Mouse (Mus musculus) lung, embryonic 15.5 days (tissue): Measurements from ENCODE around the gene Fez2. TPM values are rescaled to one million over a fixed set of nuclear protein-coding genes. Genes with fewer than 3 reads are reported as not detected.

Experiments used
- ATAC-seq: fragments of 200-750 bp; cut with Nextera tagmentation; 2 replicates; pipeline ENCODE4 v1.8.0; 2017; ENCODE audit warnings: moderate number of reproducible peaks, borderline replicate concordance; ENCODE audit not compliant: low FRiP score, low TSS enrichment; ENCODE audit errors: extremely low read depth
- H3K27ac ChIP-seq: fragments of 300-500 bp; sonication (generic); 2 replicates; pipeline ENCODE4 v1.5.1; 2015; ENCODE audit warnings: moderate library complexity, mild to moderate bottlenecking, inconsistent platforms
- H3K27me3 ChIP-seq: fragments of 300-500 bp; sonication (generic); 2 replicates; pipeline ENCODE4 v1.6.1; 2015; ENCODE audit warnings: inconsistent platforms
- H3K36me3 ChIP-seq: fragments of 300-500 bp; sonication (generic); 2 replicates; pipeline ENCODE4 v1.6.1; 2015; ENCODE audit warnings: inconsistent platforms
- H3K4me1 ChIP-seq: fragments of 300-500 bp; sonication (generic); 2 replicates; pipeline ENCODE4 v1.6.1; 2015; ENCODE audit warnings: inconsistent platforms
- H3K4me2 ChIP-seq: fragments of 300-500 bp; sonication (generic); 2 replicates; pipeline ENCODE4 v1.6.1; 2015; ENCODE audit warnings: inconsistent platforms, mild to moderate bottlenecking, moderate library complexity
- H3K4me3 ChIP-seq: fragments of 300-500 bp; sonication (generic); 2 replicates; pipeline ENCODE4 v1.5.1; 2015; ENCODE audit warnings: mild to moderate bottlenecking, inconsistent platforms
- H3K9ac ChIP-seq: fragments of 300-500 bp; sonication (generic); 2 replicates; pipeline ENCODE4 v1.6.1; 2015; ENCODE audit warnings: inconsistent platforms
- H3K9me3 ChIP-seq: fragments of 300-500 bp; sonication (generic); 2 replicates; pipeline ENCODE4 v1.6.1; 2016; ENCODE audit warnings: inconsistent platforms
- WGBS: fragments of 180-500 bp; shearing (Covaris S2); methylation state at CpG from one replicate; pipeline ENCODE4 v1.1.7; 2015; 5-methylcytosine and 5-hydroxymethylcytosine counted together
- polyA plus RNA-seq: library from polyadenylated mRNA; unstranded; fragments of >200 nt; fragmentation: Nextera tagmentation; extraction: Ambion mirVana; gene quantifications from 2 replicates; pipeline ENCODE4 v1.2.1, GENCODE M21; 2015

Fez2 gene
- polyA plus RNA-seq, 1 experiment from 2014 or later: 37.8 TPM

DNA sequence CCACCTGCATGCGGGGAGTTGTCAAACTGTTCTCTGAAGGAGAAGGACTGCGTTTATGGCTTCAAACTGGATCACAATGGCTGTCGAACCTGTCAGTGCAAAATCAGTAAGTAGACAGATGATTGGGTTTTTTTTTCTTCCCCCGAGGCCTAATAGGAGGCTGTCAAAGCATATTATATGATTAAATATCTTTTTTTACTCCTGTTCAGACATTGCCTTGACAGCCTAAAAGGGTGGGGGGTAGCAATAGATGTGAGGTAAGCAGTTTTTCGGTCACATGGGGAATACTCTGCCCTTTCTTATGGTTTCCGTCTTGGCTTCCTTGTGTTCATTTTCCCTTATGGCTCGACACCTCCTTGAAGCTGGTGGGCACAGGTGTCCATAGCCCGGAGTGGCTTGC, 82.7 kb downstream of the Fez2 start:
- no peak overlapping the region for H3K4me2 ChIP-seq
- WGBS: 85% methylated on average over 8 of the region's 8 CpGs
- no peaks in the 10 kb centered on the region for H3K36me3 ChIP-seq
- no peak for ATAC-seq
- H3K4me3 ChIP-seq: no peak overlapping the region
- H3K27ac ChIP-seq: no peak overlapping the region
- H3K9ac ChIP-seq: no peak overlapping the region
- H3K9me3 ChIP-seq: no peaks in the 10 kb centered on the region
- 0 out of 2 replicates have a peak, but pooled peaks cover 5% of the 10 kb centered on the region for H3K4me1 ChIP-seq
- H3K27me3 ChIP-seq: peaks cover 38% of the 10 kb centered on the region

DNA sequence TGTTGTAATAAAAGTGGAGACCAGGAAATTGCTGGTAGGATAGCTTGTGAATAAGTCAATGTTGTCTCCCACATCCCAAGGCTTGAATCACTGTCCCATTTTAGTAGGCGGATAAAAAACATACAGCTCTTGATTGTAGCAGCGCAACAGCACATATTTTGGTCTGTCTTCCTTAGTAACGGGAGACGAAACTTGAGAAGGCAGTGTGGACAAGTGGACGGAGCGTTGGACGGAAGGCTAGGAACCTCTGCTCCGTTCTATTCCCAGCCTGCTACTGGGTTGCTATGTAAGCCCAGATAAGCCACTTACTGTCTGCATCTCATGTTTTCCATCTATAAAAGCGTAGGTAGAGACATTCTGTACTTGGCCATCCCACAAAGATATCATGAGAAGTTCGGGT, 84.7 kb downstream of the Fez2 start:
- H3K4me3 ChIP-seq: no peak overlapping the region

DNA sequence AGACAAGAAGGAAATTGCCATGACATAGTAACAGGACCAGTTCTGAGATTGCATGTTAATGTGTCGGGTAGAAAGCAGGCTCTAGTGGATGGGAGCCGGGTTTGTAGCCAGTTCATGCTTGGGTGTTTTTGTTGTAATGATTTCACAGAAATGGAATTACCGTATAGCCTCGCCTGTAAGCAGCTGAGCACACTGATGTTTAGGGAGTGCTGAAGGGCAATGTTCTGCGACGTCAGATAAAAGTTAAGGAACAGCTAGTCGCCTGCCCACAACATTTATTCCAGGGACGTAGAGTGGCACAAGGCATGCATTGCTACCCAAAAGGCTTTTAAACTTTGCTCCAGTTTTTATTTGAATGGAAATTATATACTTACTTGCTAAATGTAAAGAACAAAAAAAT, 86.5 kb downstream of the Fez2 start:
- Histone ChIP-seq H3K36me3 (no peaks in the 10 kb centered on the region), H3K9me3 (no peaks in the 10 kb centered on the region), H3K27me3 (peaks cover 52% of the 10 kb centered on the region), H3K27ac (no peak overlapping the region), H3K9ac (no peak overlapping the region), H3K4me2 (no peak overlapping the region), H3K4me1 (peaks cover 14% of the 10 kb centered on the region), H3K4me3 (no peak overlapping the region)
- ATAC-seq: no peak
- WGBS: 85% methylated on average over 8 of the region's 8 CpGs

More for the DNA sequence above, 84.7 kb downstream of the Fez2 start:
- H3K27me3 ChIP-seq: peaks cover 37% of the 10 kb centered on the region
- ATAC-seq: no peak
- H3K27ac ChIP-seq: no peak overlapping the region
- H3K9ac ChIP-seq: no peak overlapping the region
- no peaks in the 10 kb centered on the region for H3K9me3 ChIP-seq
- WGBS: 84% methylated on average over 10 of the region's 10 CpGs
- peaks cover 4% of the 10 kb centered on the region; the same call in 1 of the 2 replicates for H3K4me1 ChIP-seq
- no peaks in the 10 kb centered on the region for H3K36me3 ChIP-seq
- no peak overlapping the region for H3K4me2 ChIP-seq

DNA sequence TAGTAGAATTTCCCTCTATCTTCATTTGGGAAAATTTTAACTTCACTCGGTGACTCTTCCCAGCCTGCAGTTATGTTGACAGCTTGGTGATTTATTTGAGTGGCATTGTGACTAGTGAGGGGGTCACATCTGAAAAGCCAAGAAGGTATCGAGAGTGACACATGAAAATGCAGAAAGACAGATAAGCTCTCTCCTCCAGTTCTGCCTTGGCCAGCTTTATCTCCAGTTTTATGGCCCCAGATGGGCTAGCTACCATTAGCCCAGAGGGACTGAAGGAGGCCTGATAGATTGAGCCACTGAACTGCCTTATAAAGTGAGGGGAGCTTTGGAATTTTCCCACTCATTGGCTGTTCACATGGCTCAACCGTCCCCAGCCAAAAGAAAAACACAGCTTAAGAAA, 89.7 kb downstream of the Fez2 start:
- Histone ChIP-seq H3K4me1 (peaks cover 17% of the 10 kb centered on the region), H3K9ac (no peak overlapping the region), H3K4me3 (no peak overlapping the region), H3K27me3 (peaks cover 64% of the 10 kb centered on the region), H3K36me3 (no peaks in the 10 kb centered on the region), H3K27ac (peak overlapping the region; percentile 48; the same call in 1 of the 2 replicates), H3K9me3 (no peaks in the 10 kb centered on the region), H3K4me2 (no peak overlapping the region)
- WGBS: 24% methylated on average over 3 of the region's 3 CpGs
- peak; percentile 24; the same call in 1 of the 2 replicates for ATAC-seq

DNA sequence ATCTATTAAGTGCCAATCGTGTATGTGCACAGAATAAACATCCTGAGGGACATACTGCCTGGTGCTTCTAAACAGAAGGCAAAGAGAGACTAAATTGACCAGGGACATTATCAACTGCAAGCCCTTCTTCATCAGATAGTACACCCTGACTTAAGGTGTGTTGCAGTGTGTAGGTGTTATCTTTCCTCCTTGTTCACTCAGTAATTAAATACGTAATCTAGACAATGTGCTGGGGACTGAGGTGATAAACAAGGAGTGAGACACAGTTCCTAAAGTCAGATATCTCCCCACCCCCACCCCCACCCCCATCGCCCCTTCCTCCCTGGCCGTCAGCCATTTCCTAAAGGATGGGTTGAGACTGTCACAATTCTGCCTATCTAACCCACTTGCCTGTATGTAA, 90.8 kb downstream of the Fez2 start:
- H3K4me2 ChIP-seq: no peak overlapping the region
- H3K27ac ChIP-seq: no peak overlapping the region; the same call in 1 of the 2 replicates
- WGBS: 43% methylated on average over 4 of the region's 4 CpGs
- peaks cover 65% of the 10 kb centered on the region for H3K27me3 ChIP-seq
- H3K4me3 ChIP-seq: no peak overlapping the region
- no peaks in the 10 kb centered on the region for H3K9me3 ChIP-seq
- peaks cover 22% of the 10 kb centered on the region for H3K4me1 ChIP-seq
- ATAC-seq: no peak
- no peaks in the 10 kb centered on the region for H3K36me3 ChIP-seq
- no peak overlapping the region for H3K9ac ChIP-seq

DNA sequence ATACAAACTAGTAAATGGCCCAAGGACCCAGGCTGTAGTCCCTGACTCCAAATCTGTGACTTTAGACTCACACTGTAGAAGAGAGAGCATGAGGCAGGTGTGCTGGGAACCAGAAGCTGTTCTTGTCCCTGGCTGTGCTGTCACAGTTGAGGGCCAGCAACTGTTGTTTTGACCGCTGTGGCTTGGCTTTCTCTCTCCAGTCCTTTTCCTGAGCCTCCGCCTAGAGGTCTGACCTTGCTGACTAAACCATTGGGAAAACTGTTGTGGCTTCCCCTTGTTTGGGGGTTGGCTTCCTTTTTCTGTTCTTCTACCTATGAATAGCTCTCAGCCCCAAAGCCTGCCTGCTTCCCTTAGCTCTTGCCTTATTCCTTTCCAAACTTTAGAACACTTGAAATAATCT, 91.6 kb downstream of the Fez2 start:
- Histone ChIP-seq H3K4me1 (peaks cover 25% of the 10 kb centered on the region), H3K4me2 (no peak overlapping the region), H3K27me3 (peaks cover 62% of the 10 kb centered on the region), H3K4me3 (no peak overlapping the region), H3K9ac (no peak overlapping the region), H3K36me3 (no peaks in the 10 kb centered on the region), H3K9me3 (no peaks in the 10 kb centered on the region), H3K27ac (no peak overlapping the region; the same call in 1 of the 2 replicates)
- WGBS: 78% methylated on average over 2 of the region's 2 CpGs
- ATAC-seq: no peak

DNA sequence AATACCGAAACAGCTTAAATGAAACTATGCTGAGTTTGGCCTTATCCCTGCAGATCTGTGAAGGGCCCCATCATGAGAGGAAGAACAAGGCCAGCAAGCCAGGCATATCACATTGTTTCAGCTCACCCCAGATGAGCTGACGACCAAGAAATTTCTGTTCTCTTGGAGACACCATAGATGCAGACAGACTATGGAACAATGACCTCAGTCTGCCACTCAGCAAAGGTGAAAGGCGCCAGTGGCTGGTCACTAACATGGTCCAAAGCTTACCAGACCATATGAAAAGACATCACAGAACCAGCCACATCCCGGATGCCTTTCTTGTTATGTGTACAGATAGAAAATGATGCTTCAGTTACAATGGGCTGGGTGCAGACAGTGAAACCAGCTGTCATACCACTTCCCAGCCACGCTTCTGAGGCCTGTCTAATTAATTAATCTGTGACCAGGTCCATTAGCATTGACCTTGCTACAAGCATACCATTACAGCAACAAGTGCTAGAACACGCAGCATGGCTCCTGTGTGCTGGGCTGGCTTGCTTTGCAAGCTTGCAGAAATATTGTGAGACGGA, 92.1 kb downstream of the Fez2 start:
- H3K36me3 ChIP-seq: no peaks in the 10 kb centered on the region
- H3K27ac ChIP-seq: no peak overlapping the region
- no peak for ATAC-seq
- H3K9ac ChIP-seq: no peak overlapping the region
- H3K9me3 ChIP-seq: no peaks in the 10 kb centered on the region
- H3K4me1 ChIP-seq: peaks cover 25% of the 10 kb centered on the region
- peaks cover 66% of the 10 kb centered on the region for H3K27me3 ChIP-seq
- H3K4me3 ChIP-seq: no peak overlapping the region
- WGBS: 82% methylated on average over 7 of the region's 7 CpGs
- H3K4me2 ChIP-seq: no peak overlapping the region

DNA sequence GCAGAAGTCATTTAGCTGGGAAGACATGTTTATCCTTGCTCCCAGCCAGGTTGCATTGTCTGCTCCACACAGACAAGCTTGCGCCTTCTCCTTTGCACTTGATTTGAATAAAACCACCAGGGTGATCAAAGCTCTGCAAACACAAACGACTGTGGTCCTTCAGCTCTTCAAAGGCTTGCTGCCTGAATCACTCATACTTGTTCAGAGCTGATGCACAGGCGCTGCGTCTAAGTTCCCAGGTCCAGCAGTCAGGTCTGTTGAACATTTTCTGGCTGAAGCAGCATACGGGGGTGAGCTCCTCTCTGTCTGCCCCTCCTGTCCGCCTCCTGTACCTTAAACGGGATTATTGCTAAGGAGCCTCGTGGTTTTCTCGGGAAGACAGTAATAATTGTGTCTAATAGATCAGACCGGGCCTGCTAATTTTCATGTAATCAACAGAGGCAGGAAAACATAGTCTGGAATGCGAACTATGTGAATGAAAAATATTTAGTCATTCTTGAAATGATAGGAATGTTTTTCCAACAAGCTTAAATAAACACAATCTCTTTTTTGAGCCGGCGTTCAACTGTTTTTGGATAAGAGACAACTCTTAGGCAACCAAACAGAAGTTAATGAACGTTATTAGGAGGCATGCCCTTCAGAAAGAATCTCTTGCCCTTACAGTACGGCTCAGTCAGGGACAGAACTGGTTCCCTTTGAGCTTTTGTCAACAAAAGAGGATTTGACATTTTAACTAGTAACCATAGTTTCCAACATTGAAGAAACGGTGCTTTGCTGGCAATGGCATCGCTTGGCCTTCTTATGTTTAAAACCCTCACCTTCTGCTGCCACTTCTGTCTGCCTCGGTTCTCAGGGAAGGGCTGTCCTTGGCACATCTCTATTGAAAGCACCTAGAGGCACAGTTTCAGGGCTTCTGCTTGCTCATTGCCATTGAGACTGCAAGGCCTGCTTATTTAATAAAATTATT, 95.3 kb downstream of the Fez2 start:
- Histone ChIP-seq H3K9me3 (no peaks in the 10 kb centered on the region), H3K4me1 (peaks cover 21% of the 10 kb centered on the region), H3K4me2 (no peak overlapping the region), H3K27me3 (peaks cover 65% of the 10 kb centered on the region), H3K27ac (peak overlapping the region; percentile 67), H3K4me3 (no peak overlapping the region), H3K36me3 (no peaks in the 10 kb centered on the region), H3K9ac (no peak overlapping the region)
- 16% methylated on average over 18 of the region's 18 CpGs for WGBS
- ATAC-seq: peak; percentile 55; the same call in 1 of the 2 replicates

DNA sequence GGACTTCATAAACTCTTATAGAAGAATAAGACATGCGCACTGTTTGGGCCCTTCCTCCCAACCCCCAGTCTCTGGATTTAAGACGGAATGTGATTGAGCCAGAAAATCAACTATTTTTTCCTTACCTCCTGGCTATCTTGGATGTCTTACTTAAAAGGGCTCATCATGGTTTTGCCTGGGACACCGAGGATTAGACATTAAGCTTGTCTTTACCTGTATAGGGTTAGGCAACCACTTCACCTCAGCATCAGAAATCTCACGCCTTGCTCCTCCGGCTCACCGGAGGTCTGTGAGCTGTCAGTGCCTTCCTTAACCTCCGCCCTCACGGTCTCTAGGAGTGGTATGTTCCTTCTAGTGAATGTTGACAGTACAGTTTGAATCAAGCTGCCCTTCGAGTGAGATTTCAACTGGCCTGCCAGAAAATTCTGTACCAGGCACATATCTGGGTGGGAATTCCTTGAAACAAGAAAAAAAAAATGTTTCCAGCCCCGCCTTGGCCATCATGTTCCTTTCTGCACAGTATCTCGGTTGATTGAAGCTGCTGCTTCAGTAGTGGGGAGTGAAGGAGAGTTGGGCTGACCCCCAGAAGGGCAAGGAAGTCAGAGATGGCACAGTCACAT, 96.6 kb downstream of the Fez2 start:
- no peak overlapping the region for H3K4me3 ChIP-seq
- peaks cover 62% of the 10 kb centered on the region for H3K27me3 ChIP-seq
- ATAC-seq: no peak
- WGBS: 63% methylated on average over 11 of the region's 11 CpGs
- peak overlapping the region; percentile 25; the same call in 1 of the 2 replicates for H3K27ac ChIP-seq
- no peak overlapping the region for H3K9ac ChIP-seq
- no peak overlapping the region for H3K4me2 ChIP-seq
- no peaks in the 10 kb centered on the region for H3K36me3 ChIP-seq
- H3K9me3 ChIP-seq: no peaks in the 10 kb centered on the region
- H3K4me1 ChIP-seq: peaks cover 11% of the 10 kb centered on the region
